Mouse (Mus musculus) left cerebral cortex, adult 2 months (tissue): ENCODE results near the gene Plcd3. TPM values are rescaled to one million over a fixed set of nuclear protein-coding genes. Genes with fewer than 3 reads are reported as not detected.

Experiments used
- DNase-seq, 2 experiments: peaks; one replicate each; pipeline ENCODE4 v3.0.0; 2021 to 2022; ENCODE audit warnings: low spot score in 2 of 2, mixed read lengths in 1 of 2; ENCODE audit errors: extremely low spot score in 1 of 2
- H3K27ac ChIP-seq: fragments of 200-600 bp; 2 replicates; pipeline ENCODE4 v1.8.1; 2022
- H3K4me3 ChIP-seq: fragments of 200-600 bp; 2 replicates; pipeline ENCODE4 v1.8.1; 2022
- CTCF ChIP-seq: fragments of 200-600 bp; IDR thresholded peaks from 2 replicates; pipeline ENCODE4 v1.8.1; 2022; ENCODE audit warnings: antibody characterized with exemption, mild to moderate bottlenecking, moderate library complexity
- intact Hi-C: fragments of 180-260 bp; cut with DNase I; formaldehyde crosslinking; loops from one replicate; pipeline ENCODE4 v1.15.1; 2025
- total RNA-seq, 2 experiments: library from RNA; stranded (reverse); gene quantifications; 2 replicates each; pipeline ENCODE4 v1.2.3; 2021

Gene Plcd3
- total RNA-seq, 2 experiments from 2014 or later: 16.5 to 19.0 TPM

DNA sequence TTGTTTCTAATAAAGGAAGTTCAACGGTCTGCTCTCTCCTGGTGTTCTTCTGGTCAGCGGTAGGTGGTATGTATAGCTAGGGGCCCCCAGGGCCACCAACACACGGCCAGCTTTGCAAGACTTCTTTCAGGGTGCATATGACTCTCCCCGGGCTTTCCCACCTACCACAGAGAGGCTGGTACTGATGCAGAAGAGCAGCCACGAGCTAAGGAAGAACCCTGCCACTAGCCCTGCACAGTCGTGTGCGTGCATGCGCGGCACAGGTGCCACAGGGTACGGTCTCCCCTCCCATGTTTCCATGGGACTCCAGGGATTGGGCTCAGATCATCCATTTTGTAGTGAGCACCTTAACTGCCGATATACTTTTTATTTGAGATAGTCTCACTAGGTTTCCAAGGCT lies 32.6 kb downstream of the Plcd3 start:
- intact Hi-C loops: no loop called here
- Histone ChIP-seq H3K4me3 (no peak overlapping the region), H3K27ac (no peak overlapping the region)
- TF ChIP-seq CTCF: no peak
- no peak for DNase-seq

DNA sequence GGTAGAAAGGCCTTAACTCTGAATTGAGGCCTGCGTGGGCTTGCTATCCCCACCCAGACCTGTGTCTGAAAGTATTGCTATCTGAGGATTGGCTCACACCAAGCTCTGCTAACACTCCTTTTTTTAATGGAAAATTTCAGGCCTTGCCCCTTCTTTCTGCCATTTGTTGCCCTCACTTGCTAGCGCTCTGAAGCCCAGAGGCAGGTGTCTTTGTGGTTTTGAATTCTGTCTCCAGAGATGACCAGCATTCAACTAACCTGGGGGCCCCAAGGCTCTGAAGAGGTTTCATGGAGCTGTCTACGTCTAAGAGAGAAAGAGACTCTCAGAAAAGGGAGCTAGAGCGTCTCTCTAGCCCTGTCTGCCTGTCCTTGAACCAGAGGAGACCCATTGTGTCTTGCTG lies 33.2 kb downstream of the Plcd3 start:
- Histone ChIP-seq H3K27ac (no peak overlapping the region), H3K4me3 (no peak overlapping the region)
- intact Hi-C loops: no loop called here
- no peak for TF ChIP-seq CTCF
- DNase-seq: no peak

DNA sequence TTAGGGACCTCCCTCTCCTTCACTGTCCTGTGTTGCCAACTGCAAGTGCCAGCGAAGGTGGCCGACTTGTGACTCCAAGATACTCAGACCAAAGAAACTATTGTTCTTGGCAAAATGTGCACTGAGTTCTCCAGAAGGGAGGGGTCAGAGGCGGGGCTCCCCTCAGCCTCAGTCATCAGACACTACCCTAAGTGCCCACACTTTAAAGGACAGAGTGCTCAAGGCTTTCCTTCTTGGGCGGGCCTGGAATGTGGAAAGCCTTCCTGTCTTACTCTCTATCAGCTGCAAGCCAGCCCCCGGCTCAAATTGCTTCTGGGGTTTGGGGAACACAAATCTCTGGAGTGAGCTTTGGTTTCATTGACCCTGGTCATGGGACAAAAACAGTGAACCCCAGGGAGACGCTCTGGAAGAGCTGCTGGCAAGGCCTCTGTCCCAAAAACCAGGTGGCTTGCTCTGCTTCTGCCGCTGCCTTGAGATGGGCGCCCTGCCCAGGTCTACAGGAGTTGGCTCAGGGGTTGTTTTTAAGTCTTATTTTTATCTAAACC lies 33.9 kb downstream of the Plcd3 start:
- H3K4me3 ChIP-seq: no peak overlapping the region
- no peak for DNase-seq
- H3K27ac ChIP-seq: peak overlapping the region; percentile 30; the same call in 1 of the 2 replicates
- intact Hi-C loops: no loop called here
- no peak for TF ChIP-seq CTCF

- TF ChIP-seq CTCF: no peak
- intact Hi-C loops: no loop called here
These were observed 34.5 kb downstream of the Plcd3 start for GRCm38 (mm10) chr11:103067051-103067361.

GRCm38 (mm10) chr11:103066191-103067050 lies 35.0 kb downstream of the Plcd3 start:
- no peak for DNase-seq
- Histone ChIP-seq H3K27ac (no peak overlapping the region), H3K4me3 (no peak overlapping the region)
- intact Hi-C loops: no loop called here
- TF ChIP-seq CTCF: no peak

More at GRCm38 (mm10) chr11:103067051-103067361, 34.5 kb downstream of the Plcd3 start:
- Histone ChIP-seq H3K4me3 (no peak overlapping the region), H3K27ac (no peak overlapping the region; the same call in 1 of the 2 replicates)
- no peak for DNase-seq

DNA sequence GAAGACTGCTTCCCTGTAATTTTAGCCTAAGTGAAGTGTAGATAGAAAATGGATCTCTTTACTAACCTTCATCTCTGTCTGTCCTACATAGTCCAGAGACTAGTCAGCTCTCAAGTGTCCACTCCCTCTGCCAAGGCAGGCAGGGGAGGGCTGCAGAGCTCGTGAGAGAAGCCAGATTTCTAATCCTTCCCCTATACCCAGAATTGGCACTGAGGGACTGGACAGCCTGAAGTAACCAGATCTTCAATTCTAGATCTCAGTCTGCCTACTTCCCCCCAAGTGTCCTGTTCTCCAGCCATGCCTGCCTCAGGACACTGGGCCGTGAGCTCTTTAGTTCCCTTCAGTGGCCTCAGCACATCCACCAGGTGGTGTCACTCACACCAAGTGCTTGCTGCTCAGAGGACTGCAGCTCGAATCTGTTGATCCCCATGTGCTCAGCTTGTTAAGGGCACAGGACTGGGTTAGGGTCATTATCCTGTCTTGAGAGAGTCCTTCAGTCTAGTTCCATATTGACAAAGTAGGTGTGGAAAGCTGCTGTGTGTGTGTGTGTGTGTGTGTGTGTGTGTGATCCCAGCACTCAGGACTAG lies 42.9 kb downstream of the Plcd3 start:
- no peak for TF ChIP-seq CTCF
- Histone ChIP-seq H3K4me3 (no peak overlapping the region), H3K27ac (no peak overlapping the region)
- intact Hi-C loops: loop anchor here (5.0 kb wide), 1 partner anchor 156 kb away; the partner anchor contains the start of gene Gfap
- DNase-seq: no peak

GRCm38 (mm10) chr11:103056636-103057035 lies 44.8 kb downstream of the Plcd3 start:
- no peak for TF ChIP-seq CTCF
- DNase-seq: no peak
- intact Hi-C loops: loop anchor here (5.0 kb wide), 1 partner anchor 154 kb away; the partner anchor contains the start of gene Gfap
- Histone ChIP-seq H3K4me3 (no peak overlapping the region), H3K27ac (no peak overlapping the region)

DNA sequence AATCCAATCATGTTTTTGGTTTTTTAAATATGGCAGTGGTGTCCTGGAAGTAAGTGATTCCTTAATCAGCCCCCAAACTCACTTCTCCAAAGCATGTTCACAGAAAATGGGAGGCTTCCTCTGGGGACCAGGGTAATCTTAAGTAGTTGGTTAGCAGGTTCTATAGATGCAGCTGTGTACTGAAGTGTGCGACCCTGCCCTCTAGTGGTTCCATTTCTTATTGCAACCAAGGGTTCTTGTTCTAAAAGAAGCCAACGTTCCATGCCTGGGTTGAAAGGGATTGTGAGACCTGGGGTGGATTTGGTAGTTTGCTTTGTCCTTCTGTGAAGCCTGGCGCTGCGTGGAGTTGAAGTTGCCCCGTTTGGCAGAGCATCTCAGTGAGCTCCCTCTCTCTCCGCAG lies 46.7 kb downstream of the Plcd3 start:
- H3K27ac ChIP-seq: peak overlapping the region; percentile 10; the same call in 1 of the 2 replicates
- DNase-seq: peak; percentile 73 to 82
- intact Hi-C loops: loop anchor here (5.0 kb wide), 1 partner anchor 152 kb away; the partner anchor contains the start of gene Gfap
- no peak overlapping the region for H3K4me3 ChIP-seq
- TF ChIP-seq CTCF: peak; percentile 87

DNA sequence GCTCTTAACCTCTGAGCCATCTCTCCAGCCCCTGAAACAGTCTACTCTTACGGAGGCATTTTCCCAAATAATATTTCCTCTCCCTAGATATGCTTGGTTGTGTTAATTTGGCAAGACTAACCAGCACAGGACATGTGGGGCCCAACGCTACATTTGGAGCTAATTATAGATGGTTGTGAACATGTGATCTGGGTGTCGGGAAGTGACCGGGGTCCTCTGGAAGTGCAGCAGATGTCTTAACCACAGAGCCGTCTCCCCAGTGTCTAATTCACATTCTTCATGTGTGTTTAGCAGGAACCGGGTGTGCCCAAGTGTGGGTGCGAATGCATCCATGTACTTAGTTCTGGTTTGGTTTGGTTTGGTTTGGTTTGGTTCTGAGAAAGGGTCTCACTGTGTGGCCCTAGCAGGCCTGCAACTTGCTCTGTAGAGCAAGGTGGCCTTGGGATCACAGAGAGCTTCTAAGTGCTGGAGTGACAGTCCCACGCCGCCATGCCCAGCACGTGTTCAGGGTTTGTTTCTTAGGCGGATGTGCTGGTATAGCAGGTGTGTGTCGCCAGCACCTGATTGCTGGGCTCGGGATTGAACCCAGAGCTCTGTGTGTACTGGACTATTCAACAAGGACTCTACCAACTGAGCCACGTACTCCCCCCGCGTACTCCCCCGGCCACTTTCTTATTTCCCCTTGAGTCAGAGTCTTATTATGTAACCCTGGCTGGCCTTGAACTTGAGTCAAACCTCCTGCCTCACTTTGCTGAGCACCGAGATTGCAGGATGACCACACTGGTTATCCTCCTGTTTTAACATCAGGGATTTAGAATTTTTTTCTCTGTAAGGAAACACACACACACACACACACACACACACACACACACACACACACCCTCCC lies 48.0 kb downstream of the Plcd3 start:
- no peak for TF ChIP-seq CTCF
- DNase-seq: no peak
- peak overlapping the region; percentile 44; the same call in 1 of the 2 replicates for H3K27ac ChIP-seq
- intact Hi-C loops: no loop called here
- no peak overlapping the region for H3K4me3 ChIP-seq

DNA sequence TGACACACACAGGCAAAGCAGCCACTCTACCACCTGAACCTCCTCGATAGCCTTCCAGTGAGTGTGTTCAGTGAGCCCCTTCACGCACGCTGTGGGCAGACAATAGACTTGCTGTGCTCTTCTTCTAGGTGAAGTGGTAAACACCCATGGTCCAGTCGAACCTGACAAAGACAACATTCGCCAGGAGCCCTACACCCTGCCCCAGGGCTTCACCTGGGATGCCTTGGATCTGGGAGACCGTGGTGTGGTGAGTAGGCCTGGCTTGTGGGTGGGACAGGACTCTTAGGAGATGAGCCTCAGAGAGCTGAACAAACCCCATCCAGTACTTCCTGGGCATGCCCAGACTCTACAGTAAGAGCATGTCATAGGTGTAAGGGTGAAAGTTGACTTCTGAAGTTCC lies 49.4 kb downstream of the Plcd3 start:
- no peak for TF ChIP-seq CTCF
- H3K27ac ChIP-seq: peak overlapping the region; percentile 84
- intact Hi-C loops: no loop called here
- no peak overlapping the region for H3K4me3 ChIP-seq
- DNase-seq: no peak

GRCm38 (mm10) chr11:103051249-103051691 lies 50.2 kb downstream of the Plcd3 start:
- H3K4me3 ChIP-seq: no peak overlapping the region
- DNase-seq: peak in 1 of 2 experiments; percentile 46
- TF ChIP-seq CTCF: no peak
- peak overlapping the region; percentile 84 for H3K27ac ChIP-seq
- intact Hi-C loops: loop anchor here (2.0 kb wide), 1 partner anchor 22 kb away; the partner anchor contains the start of genes Dcakd and Nmt1
